Mouse (Mus musculus): Measurements from ENCODE around the gene Swap70. TPM values are rescaled to one million over a fixed set of nuclear protein-coding genes. Genes with fewer than 3 reads are reported as not detected.

The Swap70 gene
- total RNA-seq, 1 experiment from 2014 or later: 26.7 TPM

DNA sequence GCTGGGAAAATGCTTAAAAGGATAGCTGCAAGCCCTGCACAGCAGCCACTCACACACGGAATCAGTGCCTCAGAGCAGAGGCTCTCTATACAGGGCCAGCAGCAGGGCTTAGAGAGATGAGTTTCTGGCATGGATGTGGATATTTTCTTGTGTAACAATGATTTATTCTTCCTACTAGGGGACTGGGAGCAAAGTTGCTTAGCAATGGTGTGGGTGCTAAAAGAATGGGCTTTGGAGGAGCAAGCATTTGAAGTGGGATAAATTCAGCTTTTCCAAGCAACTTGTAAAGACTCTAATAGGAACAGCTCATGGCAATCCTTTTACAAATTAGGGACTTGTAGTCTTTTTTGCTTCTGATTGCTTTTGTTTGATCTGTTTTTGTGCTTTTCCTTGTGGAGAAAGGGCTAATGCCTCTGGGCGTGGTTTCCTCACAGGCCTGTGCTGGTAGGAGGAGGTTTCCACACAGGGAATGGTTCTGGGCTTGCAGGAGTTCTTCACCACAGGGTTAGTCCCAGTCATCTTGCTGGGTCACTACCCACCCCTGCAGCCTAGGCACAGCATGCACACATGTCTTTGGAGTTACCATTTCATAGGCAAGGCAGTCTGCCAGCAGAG is 16.4 kb downstream of the Swap70 start:
- no peak for DNase-seq

DNA sequence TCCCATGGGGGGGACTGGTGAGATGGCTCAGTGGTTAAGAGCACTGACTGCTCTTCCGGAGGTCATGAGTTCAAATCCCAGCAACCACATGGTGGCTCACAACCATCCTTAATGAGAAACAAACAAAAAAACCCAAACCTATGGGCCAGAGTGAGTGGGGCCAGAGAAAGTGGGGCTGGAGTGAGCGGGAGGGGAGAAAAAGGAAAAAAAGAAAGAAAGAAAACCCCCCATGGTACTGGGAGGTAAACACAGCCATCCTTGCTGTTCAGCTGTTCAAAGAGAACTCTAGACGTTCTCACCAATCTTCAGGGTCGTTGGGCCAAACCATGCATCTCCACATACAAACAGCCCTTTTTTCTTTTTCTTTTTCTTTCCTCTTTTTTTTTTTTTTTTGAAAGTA is 18.1 kb downstream of the Swap70 start:
- DNase-seq: no peak

DNA sequence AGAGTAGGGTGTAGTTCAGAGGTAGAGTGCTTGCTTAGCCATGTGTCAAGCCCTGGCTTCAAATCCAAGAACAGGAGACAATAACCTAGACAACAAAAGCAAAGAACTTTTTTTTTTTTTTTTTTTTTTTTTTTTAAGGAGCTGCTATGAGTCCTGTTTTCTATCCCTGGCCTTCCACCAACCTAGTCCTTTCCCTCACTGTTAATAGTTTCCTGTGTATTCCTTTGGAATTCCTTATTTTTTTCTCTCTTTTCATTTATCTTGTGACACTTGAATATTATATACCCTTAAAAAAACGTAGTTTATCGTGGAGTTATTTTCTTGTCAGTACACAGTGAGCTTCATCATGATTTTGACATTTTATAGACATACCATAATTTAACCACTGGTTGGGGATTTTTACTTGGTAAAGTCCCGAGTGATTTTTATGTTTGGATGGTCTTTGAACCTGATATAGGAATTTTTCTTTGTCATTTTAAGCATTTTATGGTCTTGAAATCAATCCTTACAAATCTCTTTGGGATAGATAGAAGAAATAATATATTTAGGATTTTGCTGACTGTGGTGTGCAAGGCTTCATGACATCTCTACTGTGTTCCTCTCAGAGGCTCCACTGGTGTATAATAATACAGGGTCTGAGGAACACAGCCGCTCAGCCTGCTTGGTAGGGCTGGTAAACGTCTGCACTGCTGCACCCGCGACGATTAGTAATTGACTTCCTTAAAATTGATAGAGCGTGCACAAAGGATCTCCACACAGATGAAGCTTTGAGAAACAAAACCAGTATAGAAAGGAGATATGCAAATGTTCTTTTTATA is 20.2 kb downstream of the Swap70 start:
- no peak for DNase-seq

DNA sequence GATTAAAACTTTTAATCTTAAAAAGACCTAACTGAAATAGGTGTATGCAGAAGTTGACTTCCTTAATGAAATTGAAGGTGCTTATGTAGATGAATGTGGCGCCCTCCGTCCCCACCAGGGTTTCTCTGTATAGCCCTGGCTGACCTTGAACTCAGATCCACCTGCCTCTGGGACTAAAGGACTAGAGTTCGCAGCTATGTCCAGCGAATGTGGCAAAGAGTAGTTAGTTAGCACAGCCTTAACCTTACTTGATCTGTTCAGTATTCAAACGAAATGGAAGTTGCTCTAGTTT is 20.7 kb downstream of the Swap70 start:
- DNase-seq: no peak

DNA sequence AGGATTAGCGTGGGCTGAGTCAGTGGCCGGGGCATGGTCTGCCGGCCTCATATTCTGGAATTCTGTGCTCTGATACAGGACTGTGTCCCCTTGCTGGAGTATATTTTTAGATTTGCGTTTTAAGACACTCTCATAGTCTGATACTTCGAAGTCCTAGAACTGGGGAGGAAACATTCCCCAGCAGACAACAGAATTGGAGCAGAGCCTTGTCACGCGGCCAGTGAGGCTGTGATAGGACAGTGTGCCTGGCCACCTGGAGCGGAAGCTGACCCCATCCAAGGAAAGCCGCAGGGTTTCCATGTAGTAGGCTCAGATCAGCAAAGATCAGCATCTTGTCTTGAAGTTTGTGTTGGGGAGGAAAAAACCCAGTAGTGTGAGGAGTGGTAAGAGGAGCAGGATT is 23.6 kb downstream of the Swap70 start:
- no peak for DNase-seq

DNA sequence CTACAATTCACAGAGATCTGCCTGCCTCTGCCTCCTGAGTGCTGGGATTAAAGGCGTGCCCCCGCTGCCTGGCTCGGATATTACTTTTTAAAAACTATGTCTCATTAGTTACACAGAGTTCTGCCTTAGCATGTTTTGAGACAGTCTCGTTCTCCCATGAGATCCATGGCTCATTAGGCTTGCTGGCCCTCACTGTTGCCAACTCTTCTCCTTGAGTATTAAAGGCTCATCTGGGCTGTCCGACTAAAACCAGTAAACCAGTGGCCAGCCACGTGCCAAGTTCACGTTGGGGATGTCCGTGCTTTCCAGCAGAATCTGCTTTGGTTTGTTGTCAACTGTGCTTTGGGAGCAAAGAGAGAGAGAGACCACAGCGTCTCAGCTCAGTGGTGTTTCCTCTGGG is 25.0 kb downstream of the Swap70 start:
- DNase-seq: no peak

DNA sequence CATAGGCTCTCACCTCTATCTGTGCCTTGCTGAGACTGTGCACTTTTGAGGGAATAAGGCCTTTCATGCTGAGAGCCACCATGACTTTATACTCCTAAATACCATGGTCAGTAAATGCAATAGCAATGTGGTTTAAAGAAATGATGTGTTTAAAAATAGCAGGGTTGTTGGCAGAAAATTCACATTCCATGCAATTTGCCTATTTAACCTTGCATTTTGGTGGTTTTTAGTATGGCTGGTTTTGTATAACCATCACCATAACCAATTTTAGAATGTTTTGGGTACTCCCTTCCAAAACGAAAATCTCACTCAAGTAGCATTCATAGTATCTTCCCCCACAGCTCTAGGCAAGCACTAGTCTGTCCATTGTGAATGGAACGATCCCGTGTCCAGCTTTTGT is 26.3 kb downstream of the Swap70 start:
- no peak for DNase-seq

DNA sequence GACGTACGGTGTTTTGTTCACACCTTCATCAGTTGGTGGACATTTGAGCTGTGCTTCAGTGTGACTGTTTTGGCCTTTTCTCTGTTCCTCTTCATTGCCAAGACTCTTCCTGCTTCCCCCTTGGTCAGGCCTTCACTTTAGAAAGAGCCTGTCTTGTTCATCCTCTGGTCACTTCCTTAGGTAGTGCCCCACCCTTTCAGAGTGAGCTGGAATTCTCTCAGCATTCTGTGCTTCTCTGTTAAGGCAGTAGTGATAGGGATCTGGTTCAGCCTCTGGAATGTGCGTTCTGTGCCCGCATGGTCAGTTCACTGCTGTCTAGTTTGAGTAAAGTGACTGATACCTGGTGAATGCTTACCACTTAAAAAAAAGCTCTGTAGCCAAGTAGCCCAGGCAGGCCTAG is 27.2 kb downstream of the Swap70 start:
- DNase-seq: no peak

DNA sequence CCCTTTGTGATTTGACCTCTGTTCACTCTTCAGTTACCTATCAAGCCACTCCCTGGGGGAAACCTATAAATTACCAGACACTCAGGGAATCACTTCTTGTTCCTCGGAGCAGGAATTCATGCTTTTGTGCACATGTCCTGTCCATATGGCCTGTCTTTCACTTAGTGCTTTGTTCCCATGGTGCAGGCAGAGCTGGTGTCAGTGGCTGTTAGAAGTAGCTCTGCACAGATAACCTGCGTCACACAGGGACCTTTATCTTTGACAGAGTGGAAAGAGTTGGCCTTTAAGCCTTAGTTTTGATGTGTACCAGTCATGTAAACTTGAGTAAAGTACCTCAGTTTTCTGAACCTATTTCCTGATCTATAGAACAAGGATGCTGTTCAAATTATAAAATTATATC is 32.4 kb downstream of the Swap70 start:
- DNase-seq: no peak

DNA sequence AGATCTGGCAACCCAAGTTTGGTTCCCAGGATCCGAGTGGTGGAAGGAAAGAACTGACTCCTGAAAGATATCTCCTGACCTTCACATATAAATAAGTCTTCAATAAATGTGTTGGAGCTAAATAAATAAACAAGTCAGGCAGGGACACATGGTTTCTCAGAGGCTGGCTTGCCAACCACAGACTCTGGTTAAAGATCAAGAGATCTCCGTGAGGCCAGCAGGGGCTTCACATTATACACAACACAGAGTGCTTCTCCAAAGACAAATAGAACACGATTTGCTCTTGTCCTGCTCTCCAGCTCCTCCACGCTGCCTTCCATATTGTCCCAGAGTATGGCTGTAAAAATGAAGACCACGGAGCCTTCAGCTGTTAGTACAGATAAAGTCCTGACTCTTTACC is 32.9 kb downstream of the Swap70 start:
- no peak for DNase-seq

DNA sequence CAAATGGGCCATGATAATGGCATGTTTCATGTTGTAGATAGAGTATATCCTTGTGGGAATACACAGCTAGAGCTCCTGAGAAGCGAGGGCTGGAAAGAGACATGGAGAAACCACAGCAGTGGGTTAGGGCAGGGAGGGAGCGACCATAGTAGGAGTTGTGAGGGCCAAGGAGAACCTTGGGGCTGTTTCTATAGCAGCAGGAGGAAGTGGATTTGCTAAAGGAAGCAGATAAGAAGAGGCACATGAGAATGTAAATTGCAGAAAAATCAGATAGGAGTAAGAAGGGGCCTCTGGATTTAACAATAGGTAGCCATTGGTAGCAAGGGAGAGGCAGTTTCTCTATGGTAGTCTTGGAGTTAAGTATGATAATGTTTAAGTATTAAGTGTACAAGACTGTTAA is 35.5 kb downstream of the Swap70 start:
- no peak for DNase-seq

DNA sequence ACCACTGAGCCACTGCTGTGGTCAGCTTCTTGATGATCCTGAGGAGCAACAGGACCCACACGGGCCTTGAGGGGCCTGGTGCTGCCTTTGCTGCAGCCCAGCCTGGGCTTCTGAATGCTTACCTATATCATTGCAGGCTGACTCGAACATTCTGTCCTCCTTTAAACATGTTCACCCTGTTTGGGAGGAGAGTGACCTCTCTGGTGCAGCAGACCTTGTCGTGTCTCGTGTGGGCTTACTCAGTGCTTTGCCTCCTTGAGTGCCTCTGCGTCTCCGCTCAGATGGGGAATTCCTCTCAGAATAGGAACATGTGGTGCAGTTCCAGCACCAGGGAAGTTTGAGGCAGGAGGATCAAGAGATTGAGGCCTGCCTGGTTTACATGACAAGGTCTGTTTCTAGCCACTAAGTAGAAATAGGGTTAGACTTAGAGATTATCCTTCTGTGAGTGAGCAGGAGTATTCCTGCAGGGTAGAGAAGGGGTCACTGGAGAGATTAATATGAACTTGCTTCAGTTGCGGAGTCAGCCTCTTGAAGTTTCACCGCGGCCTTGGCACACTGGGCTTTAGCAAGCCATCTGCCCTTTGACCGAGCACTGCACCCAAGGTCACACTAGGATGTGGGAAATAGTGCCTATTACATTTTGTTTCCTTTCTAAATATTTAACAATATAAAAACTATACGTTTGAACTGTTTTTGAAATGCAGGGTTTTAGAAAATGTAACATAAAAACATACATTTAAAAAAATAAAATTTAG is 36.9 kb downstream of the Swap70 start:
- peak; percentile 29 for DNase-seq

DNA sequence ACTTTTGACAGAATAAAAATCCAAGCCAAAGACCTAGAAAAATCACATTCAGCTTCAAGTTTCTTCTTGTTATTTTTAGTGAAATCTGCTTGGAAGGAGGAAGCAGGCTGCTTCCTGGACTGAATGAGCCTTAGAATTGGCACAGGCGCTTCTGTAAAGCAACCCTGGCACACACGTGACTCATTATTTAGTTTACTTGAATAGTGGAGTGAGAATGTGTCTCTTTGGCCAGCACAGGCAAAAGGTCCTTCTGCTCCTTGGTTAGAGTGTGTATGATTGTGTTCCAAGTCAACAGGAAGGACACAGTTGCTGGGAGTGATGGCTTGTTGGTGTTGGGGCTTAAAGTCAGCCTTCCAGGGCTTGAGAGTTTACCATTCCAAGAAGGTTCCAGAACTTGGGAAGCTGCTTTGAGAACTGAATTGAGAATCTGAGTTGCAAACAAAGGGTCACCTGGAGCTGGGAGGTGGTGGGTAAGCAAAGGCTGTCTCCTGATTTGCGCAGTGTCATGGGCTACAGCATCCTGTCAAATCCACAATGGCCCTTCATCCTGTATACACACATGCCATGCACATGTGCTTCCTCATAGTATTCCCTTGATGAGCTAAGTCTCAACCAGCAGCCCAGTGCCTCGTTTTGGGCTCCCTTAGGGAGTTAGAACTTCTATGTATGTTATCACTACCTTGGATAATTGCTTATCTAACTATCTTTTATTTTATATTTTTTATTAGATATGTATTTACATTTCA is 38.6 kb downstream of the Swap70 start:
- peak; percentile 18 for DNase-seq

DNA sequence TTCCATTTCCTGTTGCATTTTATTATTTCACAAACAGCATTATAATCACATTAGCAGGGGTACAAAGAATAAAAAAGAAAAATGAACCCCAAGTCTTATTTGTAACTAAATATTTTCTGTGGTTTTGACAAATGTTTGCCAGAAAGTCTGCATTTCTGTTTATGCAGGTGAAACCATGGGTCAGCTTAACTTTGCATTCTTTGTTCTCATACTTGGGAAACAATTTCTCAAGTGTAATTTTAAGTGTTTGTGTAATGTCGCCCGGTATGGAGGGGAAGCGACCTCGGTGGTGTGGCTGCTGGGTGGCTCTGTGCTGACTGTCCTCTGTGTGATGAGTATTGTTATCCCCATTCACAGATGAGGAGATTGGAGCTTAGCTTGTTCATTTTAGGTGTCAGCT is 40.3 kb downstream of the Swap70 start:
- DNase-seq: no peak

DNA sequence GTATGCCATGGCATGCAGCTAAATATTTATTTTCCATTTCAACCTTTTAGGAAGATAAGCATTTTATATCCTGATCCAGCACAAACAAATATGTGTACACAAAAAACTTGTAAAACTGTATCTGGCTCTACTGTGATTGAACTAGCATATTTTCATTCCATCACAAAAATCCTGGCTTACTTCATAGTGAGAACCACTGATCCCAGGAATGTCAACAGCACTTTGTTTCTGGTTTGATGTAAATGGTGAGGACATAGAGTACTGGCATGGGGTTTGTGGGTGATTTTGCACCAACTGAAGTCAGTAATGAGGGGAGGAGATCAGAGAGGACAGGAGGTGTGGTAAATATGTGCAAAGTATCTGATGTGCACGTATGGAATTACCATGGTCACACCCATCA is 41.1 kb downstream of the Swap70 start:
- no peak for DNase-seq

DNA sequence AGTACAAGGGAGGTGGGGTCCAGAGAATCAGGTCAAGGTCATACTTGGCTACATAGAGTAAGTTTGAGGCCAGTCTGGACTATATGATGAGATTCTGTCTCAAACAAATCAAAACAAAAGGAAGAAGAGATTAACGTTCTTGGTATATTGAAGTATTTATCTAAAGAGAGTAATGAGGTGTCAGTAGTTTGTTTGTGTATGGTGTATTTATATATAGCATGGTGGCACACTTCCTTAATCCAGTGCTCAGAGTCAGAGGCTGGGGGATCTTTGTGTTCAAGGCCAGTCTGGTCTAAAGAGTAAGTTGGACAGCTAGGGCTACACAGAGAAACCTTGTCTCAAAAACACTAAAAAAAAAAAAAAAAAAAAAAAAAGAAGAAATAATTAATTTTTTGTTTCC is 42.0 kb downstream of the Swap70 start:
- no peak for DNase-seq

DNA sequence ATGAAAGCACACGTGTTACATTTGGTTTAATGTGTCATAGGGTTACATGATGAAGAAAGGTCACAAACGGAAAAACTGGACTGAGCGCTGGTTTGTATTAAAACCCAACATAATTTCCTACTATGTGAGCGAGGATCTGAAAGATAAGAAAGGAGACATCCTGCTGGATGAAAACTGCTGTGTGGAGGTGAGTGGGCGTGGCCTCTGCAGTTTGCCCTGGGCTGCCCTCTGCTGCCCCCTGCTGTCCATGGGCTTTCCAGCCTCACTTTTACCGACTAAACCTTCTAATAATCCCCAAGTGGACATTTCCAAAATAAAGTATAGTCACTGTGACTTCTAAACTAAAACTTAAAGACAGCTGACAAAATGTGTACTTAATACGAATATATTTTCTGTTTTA is 44.3 kb downstream of the Swap70 start:
- DNase-seq: peak; percentile 92

DNA sequence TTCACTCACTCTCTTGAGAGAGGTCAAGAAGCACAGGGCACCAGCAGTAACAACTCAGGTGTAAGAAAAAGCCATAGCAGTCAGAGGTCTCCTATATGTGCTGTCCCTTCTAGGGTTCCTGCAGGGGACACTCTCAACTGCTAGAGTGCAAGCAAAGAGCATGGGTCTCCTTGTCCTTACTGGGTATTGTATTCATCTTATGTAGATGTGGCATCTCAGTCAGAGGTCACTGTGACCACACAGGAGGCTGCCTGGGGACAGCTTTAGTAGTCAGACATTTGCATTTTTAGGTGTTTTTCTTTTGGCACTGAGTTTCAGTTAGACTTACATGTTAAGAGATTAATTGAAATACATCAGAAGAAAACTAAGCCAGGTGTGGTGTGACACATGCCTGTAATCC is 45.5 kb downstream of the Swap70 start:
- no peak for DNase-seq

DNA sequence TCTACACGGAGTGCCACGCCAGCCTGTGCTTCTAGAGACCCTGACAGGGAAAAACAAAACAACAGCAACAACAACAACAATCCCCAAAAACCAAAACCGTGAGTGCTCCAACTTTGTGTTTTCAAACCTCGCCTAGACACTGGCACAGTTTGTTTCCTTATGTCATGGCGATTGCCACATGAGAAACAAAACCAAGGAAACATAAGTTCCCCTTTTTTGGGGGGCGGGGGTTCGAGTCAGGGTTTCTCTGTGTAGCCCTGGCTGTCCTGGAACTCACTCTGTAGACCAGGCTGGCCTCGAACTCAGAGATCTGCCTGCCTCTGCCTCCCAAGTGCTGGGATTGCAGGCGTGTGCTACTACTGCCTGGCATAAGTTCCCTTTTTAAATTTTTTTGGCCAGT is 46.5 kb downstream of the Swap70 start:
- DNase-seq: no peak

DNA sequence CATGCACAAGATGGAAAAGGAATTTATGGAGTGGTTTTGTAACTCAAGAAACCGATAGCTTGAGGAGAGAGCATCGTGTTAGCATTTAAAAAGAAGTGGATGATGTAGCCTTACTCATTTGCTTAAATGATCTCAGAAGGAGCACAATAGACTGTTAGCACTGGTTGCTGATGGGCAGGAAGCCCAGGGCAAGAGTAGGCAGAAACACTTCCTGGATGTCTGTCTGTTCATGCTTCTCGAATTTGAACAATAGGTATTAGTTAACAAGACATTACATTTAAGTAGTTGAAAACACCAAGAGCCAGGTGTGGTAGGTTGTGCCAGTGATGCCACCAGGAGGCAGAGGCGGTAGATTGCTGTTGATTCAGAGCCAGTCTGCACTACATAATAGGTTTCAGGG is 47.0 kb downstream of the Swap70 start:
- DNase-seq: no peak

DNA sequence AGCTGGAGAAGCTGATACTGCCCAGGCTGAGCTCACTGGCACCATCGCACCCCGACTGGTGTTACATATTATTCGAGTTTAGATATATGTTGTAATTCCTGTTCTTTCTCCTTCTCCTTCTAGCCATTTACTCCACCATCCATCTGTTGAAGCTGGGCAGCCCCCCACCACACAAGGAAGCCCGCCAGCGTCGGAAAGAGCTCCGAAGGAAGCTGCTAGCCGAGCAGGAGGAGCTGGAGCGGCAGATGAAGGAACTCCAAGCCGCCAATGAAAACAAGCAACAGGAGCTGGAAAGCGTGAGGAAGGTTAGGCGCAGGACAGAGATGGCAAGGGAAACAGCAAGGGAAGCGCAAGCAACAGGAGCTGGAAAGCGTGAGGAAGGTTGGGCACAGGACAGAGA is 48.3 kb downstream of the Swap70 start:
- no peak for DNase-seq

DNA sequence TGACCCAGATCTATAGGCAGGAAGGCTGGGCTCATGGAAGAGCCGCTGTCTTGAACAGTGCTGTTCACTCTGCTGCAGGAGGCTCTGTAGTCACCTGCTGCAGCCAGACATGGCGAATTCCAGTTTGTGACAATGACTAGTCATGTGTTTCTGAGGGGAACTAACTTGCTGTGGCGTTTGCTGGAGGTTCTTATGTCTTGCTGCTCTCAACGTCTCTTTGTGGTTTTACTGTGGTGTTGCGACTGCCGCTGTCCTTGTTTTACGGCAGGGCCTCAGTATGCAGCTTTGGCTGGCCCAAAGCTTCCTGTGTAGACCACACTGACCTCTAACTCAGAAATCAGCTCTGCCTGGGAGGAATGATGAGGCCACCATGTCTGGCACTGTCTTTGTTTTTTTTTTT is 48.9 kb downstream of the Swap70 start:
- DNase-seq: no peak

DNA sequence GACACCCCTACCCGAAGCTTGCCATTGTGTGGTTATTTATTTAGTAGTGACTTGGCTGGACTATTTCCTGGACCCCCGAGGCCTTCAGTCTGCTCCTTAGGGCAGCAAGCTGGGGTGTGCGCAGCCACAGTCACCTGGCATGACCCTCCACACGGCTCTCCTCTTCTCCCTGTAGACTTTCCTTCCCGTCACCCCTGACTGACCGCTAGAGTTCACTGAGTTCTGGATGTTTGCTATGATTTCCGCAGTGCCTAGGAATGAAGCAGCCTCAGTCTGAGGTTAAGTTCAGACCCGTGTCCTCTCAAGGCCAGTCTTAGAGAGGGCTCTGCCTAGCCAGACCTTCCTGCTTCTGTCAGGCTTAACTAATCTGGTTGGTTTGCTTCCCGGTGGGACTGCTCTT is 50.3 kb downstream of the Swap70 start:
- no peak for DNase-seq

All from adrenal gland, postnatal 25 days (tissue).